Mouse (Mus musculus) kidney, embryonic 16.5 days (tissue): ENCODE results near the gene Spen. TPM values are rescaled to one million over a fixed set of nuclear protein-coding genes. Genes with fewer than 3 reads are reported as not detected.

Experiments used
- ATAC-seq: fragments of 200-750 bp; cut with Nextera tagmentation; 2 replicates; pipeline ENCODE4 v1.8.0; 2017; ENCODE audit warnings: moderate TSS enrichment; ENCODE audit not compliant: low FRiP score, low TSS enrichment
- H3K27ac ChIP-seq: fragments of 300-500 bp; sonication (generic); 2 replicates; pipeline ENCODE4 v1.5.1; 2014; ENCODE audit warnings: low read length
- H3K27me3 ChIP-seq: fragments of 300-500 bp; sonication (generic); 2 replicates; pipeline ENCODE4 v1.6.1; 2014; ENCODE audit warnings: low read length, control low read depth, mixed read lengths; ENCODE audit not compliant: insufficient read depth
- H3K36me3 ChIP-seq: fragments of 300-500 bp; sonication (generic); 2 replicates; pipeline ENCODE4 v1.6.1; 2014; ENCODE audit warnings: low read length, control low read depth, mixed read lengths; ENCODE audit not compliant: insufficient read depth
- H3K4me1 ChIP-seq: fragments of 300-500 bp; sonication (generic); 2 replicates; pipeline ENCODE4 v1.6.1; 2014; ENCODE audit warnings: low read length, control low read depth, mixed read lengths; ENCODE audit not compliant: insufficient read depth
- H3K4me2 ChIP-seq: fragments of 300-500 bp; sonication (generic); replicated peaks from 2 replicates; pipeline ENCODE4 v1.6.1; 2014; ENCODE audit warnings: low read depth, low read length
- H3K4me3 ChIP-seq: fragments of 300-500 bp; sonication (generic); 2 replicates; pipeline ENCODE4 v1.5.1; 2014; ENCODE audit warnings: mild to moderate bottlenecking, low read length
- H3K9ac ChIP-seq: fragments of 300-500 bp; sonication (generic); replicated peaks from 2 replicates; pipeline ENCODE4 v1.6.1; 2014; ENCODE audit warnings: low read length
- H3K9me3 ChIP-seq: fragments of 300-500 bp; sonication (generic); 2 replicates; pipeline ENCODE4 v1.6.1; 2016; ENCODE audit warnings: low read length, control low read depth
- WGBS: fragments of 180-500 bp; shearing (Covaris S2); extraction: QIAGEN DNeasy Blood & Tissue Kit; methylation state at CpG from one replicate; pipeline ENCODE4 v1.1.7; 2014; 5-methylcytosine and 5-hydroxymethylcytosine counted together
- polyA plus RNA-seq: library from polyadenylated mRNA; unstranded; fragments of >200 nt; fragmentation: Nextera tagmentation; extraction: Ambion mirVana; gene quantifications from 2 replicates; pipeline ENCODE4 v1.2.1, GENCODE M21; 2015

Spen gene
- polyA plus RNA-seq, 1 experiment from 2014 or later = 10.5 TPM

GRCm38 (mm10) chr4:141546334-141547200, 8.2 kb upstream of the Spen start:
- peak; percentile 90 for ATAC-seq
- no peaks in the 10 kb centered on the region for H3K27me3 ChIP-seq
- peak overlapping the region; percentile 100 for H3K27ac ChIP-seq
- H3K9ac ChIP-seq = peak overlapping the region; percentile 100
- peak overlapping the region; percentile 99 for H3K4me2 ChIP-seq
- no peaks in the 10 kb centered on the region for H3K36me3 ChIP-seq
- no peaks in the 10 kb centered on the region for H3K9me3 ChIP-seq
- H3K4me3 ChIP-seq = peak overlapping the region; percentile 85
- H3K4me1 ChIP-seq = peaks cover 2% of the 10 kb centered on the region; the same call in 1 of the 2 replicates
- WGBS = under 1% methylated on average over 94 of the region's 98 CpGs

- under 1% methylated on average over 51 of the region's 56 CpGs for WGBS
- Histone ChIP-seq H3K9me3 (no peaks in the 10 kb centered on the region), H3K27me3 (no peaks in the 10 kb centered on the region), H3K4me2 (peak overlapping the region; percentile 99), H3K4me3 (peak overlapping the region; percentile 85), H3K27ac (peak overlapping the region; percentile 100), H3K36me3 (no peaks in the 10 kb centered on the region), H3K9ac (peak overlapping the region; percentile 100), H3K4me1 (peaks cover 4% of the 10 kb centered on the region; the same call in 1 of the 2 replicates)
- peak; percentile 73 for ATAC-seq
Observed at GRCm38 (mm10) chr4:141545743-141546333, 7.4 kb upstream of the Spen start.

DNA sequence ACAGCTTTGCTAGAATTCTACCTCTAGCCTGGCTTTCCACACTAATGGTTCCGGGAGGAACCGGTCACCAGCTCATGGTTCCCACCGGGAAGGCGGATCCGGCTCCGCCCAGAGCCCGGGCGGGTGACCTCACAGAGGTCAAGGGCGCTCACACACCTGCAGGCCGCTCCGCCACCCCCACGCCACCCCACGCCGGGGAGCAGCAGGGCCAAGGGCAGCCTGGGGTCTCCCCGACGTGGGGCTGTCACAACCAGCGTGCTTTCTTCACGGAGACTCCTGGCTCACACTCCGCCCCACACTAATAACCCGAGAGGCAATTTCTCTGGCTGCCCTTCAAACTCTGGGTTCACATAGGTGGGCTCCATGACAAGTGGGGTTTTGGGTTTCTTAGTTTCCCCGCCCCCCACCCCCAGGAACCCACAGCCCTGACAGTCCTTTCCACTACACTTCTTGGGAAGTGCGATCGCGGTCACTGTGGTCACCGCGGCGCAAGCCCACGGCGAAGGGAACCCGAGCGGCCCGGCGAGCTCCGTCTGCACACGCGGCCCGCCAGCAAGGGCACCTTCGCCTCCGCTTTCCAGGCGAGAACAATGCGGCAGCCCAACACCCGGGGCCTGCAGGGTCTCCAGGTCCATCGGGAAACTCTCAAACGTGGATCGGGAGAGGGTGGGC, 6.8 kb upstream of the Spen start:
- H3K9me3 ChIP-seq = no peaks in the 10 kb centered on the region
- no peaks in the 10 kb centered on the region for H3K36me3 ChIP-seq
- H3K4me2 ChIP-seq = peak overlapping the region; percentile 99
- peak overlapping the region; percentile 100 for H3K27ac ChIP-seq
- no peaks in the 10 kb centered on the region for H3K27me3 ChIP-seq
- WGBS = under 1% methylated on average over 45 of the region's 45 CpGs
- H3K4me3 ChIP-seq = peak overlapping the region; percentile 85
- peak; percentile 56 for ATAC-seq
- peaks cover 4% of the 10 kb centered on the region; the same call in 1 of the 2 replicates for H3K4me1 ChIP-seq
- H3K9ac ChIP-seq = peak overlapping the region; percentile 89

DNA sequence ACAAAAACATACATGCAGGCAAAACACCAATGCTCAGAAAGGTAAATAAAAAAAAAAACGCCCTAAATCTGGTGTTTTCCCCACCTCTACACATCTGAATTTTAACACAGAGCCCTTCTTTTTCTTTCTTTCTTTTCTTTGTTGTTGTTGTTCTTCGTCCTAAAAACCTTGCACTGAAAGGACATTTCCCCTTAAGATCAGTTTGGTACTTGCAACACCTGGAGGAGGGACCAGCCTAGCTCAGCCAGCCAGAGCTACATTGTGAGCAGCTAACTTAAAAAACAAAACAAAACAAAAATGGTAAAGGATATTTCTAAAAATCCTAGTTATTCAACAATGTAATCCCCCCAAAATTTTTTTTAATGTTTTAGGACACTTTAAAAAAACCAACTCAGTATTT, 6.1 kb upstream of the Spen start:
- no peaks in the 10 kb centered on the region for H3K27me3 ChIP-seq
- H3K4me1 ChIP-seq = peaks cover 5% of the 10 kb centered on the region
- no peaks in the 10 kb centered on the region for H3K9me3 ChIP-seq
- peak overlapping the region; percentile 35; the same call in 1 of the 2 replicates for H3K9ac ChIP-seq
- WGBS = 38% methylated on average over 2 of the region's 2 CpGs
- peak overlapping the region; percentile 99 for H3K4me2 ChIP-seq
- no peaks in the 10 kb centered on the region for H3K36me3 ChIP-seq
- H3K4me3 ChIP-seq = peak overlapping the region; percentile 85; the same call in 1 of the 2 replicates
- peak overlapping the region; percentile 100; the same call in 1 of the 2 replicates for H3K27ac ChIP-seq
- ATAC-seq = no peak

GRCm38 (mm10) chr4:141543593-141543992, 5.2 kb upstream of the Spen start:
- no peaks in the 10 kb centered on the region for H3K27me3 ChIP-seq
- H3K9ac ChIP-seq = no peak overlapping the region
- no peak overlapping the region for H3K27ac ChIP-seq
- H3K36me3 ChIP-seq = no peaks in the 10 kb centered on the region
- no peak overlapping the region for H3K4me3 ChIP-seq
- WGBS = 87% methylated on average over 3 of the region's 3 CpGs
- no peak for ATAC-seq
- H3K9me3 ChIP-seq = no peaks in the 10 kb centered on the region
- peaks cover 9% of the 10 kb centered on the region for H3K4me1 ChIP-seq
- no peak overlapping the region for H3K4me2 ChIP-seq

DNA sequence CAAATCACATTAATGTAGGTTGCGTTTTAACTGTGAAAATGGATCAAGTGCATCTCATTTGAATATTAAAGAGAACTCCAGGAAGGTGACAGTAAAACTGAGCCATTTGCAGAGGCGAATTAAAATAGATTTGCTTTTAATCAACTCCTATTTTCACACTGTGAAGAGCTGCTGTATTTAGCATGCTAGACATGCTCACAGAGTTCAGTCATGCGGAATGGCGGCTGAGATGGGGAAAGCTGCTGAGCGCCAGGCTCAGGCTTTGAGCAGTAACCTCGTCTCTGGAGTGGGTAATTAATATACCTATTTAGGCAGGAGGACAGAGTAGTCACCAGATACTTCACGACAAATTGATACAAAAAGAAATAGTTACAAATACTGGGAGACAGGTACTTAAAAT, 3.5 kb upstream of the Spen start:
- H3K9ac ChIP-seq = no peak overlapping the region
- no peak overlapping the region for H3K4me2 ChIP-seq
- H3K27me3 ChIP-seq = no peaks in the 10 kb centered on the region
- 39% methylated on average over 7 of the region's 7 CpGs for WGBS
- H3K4me1 ChIP-seq = peaks cover 9% of the 10 kb centered on the region
- H3K36me3 ChIP-seq = no peaks in the 10 kb centered on the region
- no peaks in the 10 kb centered on the region for H3K9me3 ChIP-seq
- no peak overlapping the region for H3K4me3 ChIP-seq
- no peak for ATAC-seq
- H3K27ac ChIP-seq = no peak overlapping the region

DNA sequence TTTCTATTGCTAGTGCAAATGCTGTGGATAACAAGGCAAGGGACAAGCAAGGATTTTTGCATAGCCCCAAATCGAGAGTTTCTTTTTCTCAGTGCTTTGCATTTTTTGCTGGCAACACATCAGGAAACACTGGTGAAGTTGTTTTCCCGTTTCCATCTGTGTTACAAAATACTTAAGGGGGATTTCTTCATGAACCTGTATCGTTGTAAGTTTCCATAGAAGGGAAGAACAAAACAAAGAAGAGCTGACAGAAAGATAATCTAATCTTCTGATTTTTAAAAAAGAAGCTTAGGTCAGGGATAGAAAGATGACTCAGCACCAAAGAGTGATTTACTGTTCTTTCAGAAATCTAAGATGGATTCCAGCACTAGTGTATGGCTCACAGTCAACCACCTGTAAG, 2.4 kb upstream of the Spen start:
- Histone ChIP-seq H3K4me3 (no peak overlapping the region), H3K4me1 (peaks cover 11% of the 10 kb centered on the region), H3K4me2 (no peak overlapping the region), H3K27me3 (no peaks in the 10 kb centered on the region), H3K27ac (no peak overlapping the region), H3K36me3 (no peaks in the 10 kb centered on the region), H3K9ac (no peak overlapping the region), H3K9me3 (no peaks in the 10 kb centered on the region)
- WGBS = 76% methylated on average over 3 of the region's 3 CpGs
- no peak for ATAC-seq

DNA sequence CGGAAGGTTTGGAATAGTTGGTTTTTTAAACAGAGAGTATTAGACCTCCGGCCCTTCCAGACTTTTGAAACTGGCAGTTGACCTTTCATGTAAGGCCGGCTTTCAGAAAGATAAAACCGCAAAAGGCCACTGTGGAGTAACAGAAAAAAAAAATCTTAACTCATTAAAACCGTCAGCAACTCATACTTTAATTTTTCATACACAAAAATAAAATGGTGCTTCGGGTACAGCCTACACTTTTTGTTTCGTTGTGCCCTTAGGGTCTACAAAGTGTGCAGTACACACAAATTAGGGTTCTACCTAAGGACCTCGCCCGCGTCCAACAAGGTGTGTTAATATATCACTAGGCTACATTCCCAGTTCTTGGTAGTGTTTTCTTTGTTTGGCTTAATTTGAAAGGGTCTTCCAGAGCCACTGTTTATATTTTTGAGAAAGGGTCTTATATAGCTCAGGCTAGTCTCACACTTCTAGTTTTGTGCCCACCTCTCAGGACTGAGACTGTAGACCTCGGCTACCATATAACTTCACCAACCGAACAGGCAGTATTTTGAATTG, 893 bp upstream of the Spen start:
- no peak for ATAC-seq
- WGBS = 28% methylated on average over 12 of the region's 12 CpGs
- Histone ChIP-seq H3K9me3 (no peaks in the 10 kb centered on the region), H3K27me3 (no peaks in the 10 kb centered on the region), H3K9ac (peak overlapping the region; percentile 97), H3K27ac (peak overlapping the region; percentile 99), H3K4me1 (peaks cover 22% of the 10 kb centered on the region), H3K4me3 (peak overlapping the region; percentile 95), H3K4me2 (peak overlapping the region; percentile 95), H3K36me3 (no peaks in the 10 kb centered on the region)

- Histone ChIP-seq H3K4me1 (peaks cover 22% of the 10 kb centered on the region), H3K4me2 (peak overlapping the region; percentile 95), H3K9ac (peak overlapping the region; percentile 97), H3K27me3 (no peaks in the 10 kb centered on the region), H3K27ac (peak overlapping the region; percentile 99), H3K36me3 (no peaks in the 10 kb centered on the region), H3K9me3 (no peaks in the 10 kb centered on the region), H3K4me3 (peak overlapping the region; percentile 95)
- WGBS = 0% methylated on average over 92 of the region's 101 CpGs
- ATAC-seq = no peak
Observed at GRCm38 (mm10) chr4:141537706-141538407, 540 bp downstream of the Spen start.
